Mouse (Mus musculus) erythroblast, embryonic 14.5 days (primary cell): ENCODE data around the gene Bcr.

Experiments
- GATA1 ChIP-seq: IDR thresholded peaks from 2 replicates; pipeline ENCODE4 v1.6.1; 2012; ENCODE audit warnings: low read length, inconsistent platforms, mixed read lengths
- TAL1 ChIP-seq: IDR thresholded peaks from 3 replicates; pipeline ENCODE4 v1.6.1; 2012; ENCODE audit warnings: low read length, inconsistent platforms, mixed read lengths

GRCm38 (mm10) chr10:75060217-75060842 is at the start of gene Bcr:
- TF ChIP-seq TAL1, result no peak
- no peak for TF ChIP-seq GATA1
